Mouse (Mus musculus) erythroblast, embryonic 14.5 days (primary cell): Measurements from ENCODE around the gene Gm30191. TPM values are rescaled to one million over a fixed set of nuclear protein-coding genes. Genes with fewer than 3 reads are reported as not detected.

Experiments
- H3K27me3 ChIP-seq: 2 replicates; pipeline ENCODE4 v1.6.1; 2012; ENCODE audit warnings: inconsistent platforms; ENCODE audit not compliant: control insufficient read depth
- H3K36me3 ChIP-seq: 2 replicates; pipeline ENCODE4 v1.6.1; 2012; ENCODE audit warnings: mild to moderate bottlenecking, inconsistent platforms; ENCODE audit not compliant: control insufficient read depth
- H3K4me1 ChIP-seq: 2 replicates; pipeline ENCODE4 v1.6.1; 2012; ENCODE audit warnings: inconsistent platforms; ENCODE audit not compliant: control insufficient read depth
- H3K4me3 ChIP-seq: replicated peaks from 2 replicates; pipeline ENCODE3; 2012; ENCODE audit warnings: moderate library complexity, mild to moderate bottlenecking, inconsistent platforms
- H3K9me3 ChIP-seq: 2 replicates; pipeline ENCODE4 v1.6.1; 2012; ENCODE audit warnings: low read length, inconsistent platforms, mixed read lengths; ENCODE audit not compliant: control insufficient read depth
- GATA1 ChIP-seq: IDR thresholded peaks from 2 replicates; pipeline ENCODE4 v1.6.1; 2012; ENCODE audit warnings: low read length, inconsistent platforms, mixed read lengths
- TAL1 ChIP-seq: IDR thresholded peaks from 3 replicates; pipeline ENCODE4 v1.6.1; 2012; ENCODE audit warnings: low read length, inconsistent platforms, mixed read lengths
- polyA plus RNA-seq: library from polyadenylated mRNA; stranded (reverse); fragments of >175 nt; gene quantifications from 2 replicates; pipeline ENCODE4 v1.2.3, GENCODE M21; 2012

Gm30191 gene
- polyA plus RNA-seq: 0.06 TPM in 1 of 2 replicates, not detected in the other

DNA sequence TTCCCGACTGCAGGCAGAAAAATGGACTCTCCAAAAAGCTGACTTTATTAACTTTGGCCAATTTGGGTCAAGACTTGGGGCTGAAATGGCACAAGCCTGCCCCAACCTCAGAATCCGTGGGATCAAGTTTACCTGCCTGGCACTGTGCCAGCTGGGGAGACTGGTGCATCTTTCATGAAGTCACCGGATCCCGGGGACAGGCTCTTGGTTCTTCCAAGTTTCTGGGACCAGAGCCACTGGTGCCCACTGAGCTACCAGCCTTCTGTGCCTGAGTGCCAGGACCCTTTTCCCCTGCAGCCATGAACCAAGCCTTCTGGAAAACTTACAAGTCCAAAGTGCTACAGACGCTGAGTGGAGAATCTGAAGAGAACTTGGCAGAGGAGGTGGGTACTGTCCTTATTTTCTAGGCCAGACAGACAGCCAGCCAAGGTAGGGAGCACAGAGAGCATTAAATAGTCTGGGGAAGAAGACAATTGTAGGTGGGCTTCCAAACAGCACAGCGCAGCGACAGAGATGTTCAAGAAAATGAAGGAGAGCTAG, at the start of gene Gm30191:
Gene Gm30191 (plus strand): TSS at position 217 of the 540 bp plus-strand sequence.
- Histone ChIP-seq H3K27me3 (peaks cover 58% of the 10 kb centered on the region), H3K4me1 (peaks cover 42% of the 10 kb centered on the region), H3K36me3 (peaks cover 7% of the 10 kb centered on the region), H3K9me3 (peaks cover 3% of the 10 kb centered on the region; the same call in 1 of the 2 replicates), H3K4me3 (peak within 1 kb of the TSS; percentile 83)
- TF ChIP-seq GATA1: no peak
- TF ChIP-seq TAL1: no peak

- Histone ChIP-seq H3K9me3 (no peaks in the 10 kb centered on the region), H3K4me3 (no peak overlapping the region), H3K36me3 (no peaks in the 10 kb centered on the region), H3K27me3 (no peaks in the 10 kb centered on the region), H3K4me1 (no peaks in the 10 kb centered on the region)
- TF ChIP-seq TAL1 (no peak), GATA1 (no peak)
Measured at GRCm38 (mm10) chr4:134199371-134199770, 47.4 kb upstream of the Gm30191 start.

GRCm38 (mm10) chr4:134202904-134203303, 43.8 kb upstream of the Gm30191 start, which contains the start of gene Gm7534:
Gene Gm7534, minus strand, starts transcription at chr4:134203004.
- TF ChIP-seq GATA1: no peak
- no peaks in the 10 kb centered on the region for H3K36me3 ChIP-seq
- H3K9me3 ChIP-seq: no peaks in the 10 kb centered on the region
- no peaks in the 10 kb centered on the region for H3K27me3 ChIP-seq
- H3K4me1 ChIP-seq: no peaks in the 10 kb centered on the region
- no peak within 1 kb of the TSS for H3K4me3 ChIP-seq

- H3K27me3 ChIP-seq: no peaks in the 10 kb centered on the region
- no peaks in the 10 kb centered on the region for H3K4me1 ChIP-seq
- no peaks in the 10 kb centered on the region for H3K9me3 ChIP-seq
- TF ChIP-seq GATA1 (no peak), TAL1 (no peak)
- H3K4me3 ChIP-seq: no peak overlapping the region
- H3K36me3 ChIP-seq: no peaks in the 10 kb centered on the region
Measured at GRCm38 (mm10) chr4:134203340-134203896, 43.3 kb upstream of the Gm30191 start.

GRCm38 (mm10) chr4:134206488-134207053, 40.2 kb upstream of the Gm30191 start:
- Histone ChIP-seq H3K4me3 (no peak overlapping the region), H3K4me1 (no peaks in the 10 kb centered on the region), H3K9me3 (no peaks in the 10 kb centered on the region), H3K36me3 (no peaks in the 10 kb centered on the region), H3K27me3 (no peaks in the 10 kb centered on the region)
- TF ChIP-seq GATA1 (no peak), TAL1 (no peak)

GRCm38 (mm10) chr4:134222793-134223600, 23.7 kb upstream of the Gm30191 start:
- H3K9me3 ChIP-seq: no peaks in the 10 kb centered on the region
- H3K36me3 ChIP-seq: no peaks in the 10 kb centered on the region
- H3K27me3 ChIP-seq: peaks cover 2% of the 10 kb centered on the region; the same call in 1 of the 2 replicates
- no peak overlapping the region for H3K4me3 ChIP-seq
- TF ChIP-seq GATA1: no peak
- TF ChIP-seq TAL1: no peak
- peaks cover 4% of the 10 kb centered on the region for H3K4me1 ChIP-seq

GRCm38 (mm10) chr4:134227194-134227593, 19.5 kb upstream of the Gm30191 start, which contains the start of gene Catsper4:
Gene Catsper4, minus strand, starts transcription at chr4:134227383.
- Histone ChIP-seq H3K9me3 (no peaks in the 10 kb centered on the region), H3K4me3 (no peak within 1 kb of the TSS), H3K36me3 (no peaks in the 10 kb centered on the region), H3K27me3 (peaks cover 4% of the 10 kb centered on the region), H3K4me1 (peaks cover 4% of the 10 kb centered on the region)
- TF ChIP-seq GATA1: no peak
- TF ChIP-seq TAL1: no peak

- H3K27me3 ChIP-seq: peaks cover 5% of the 10 kb centered on the region; the same call in 1 of the 2 replicates
- no peaks in the 10 kb centered on the region for H3K4me1 ChIP-seq
- no peaks in the 10 kb centered on the region for H3K36me3 ChIP-seq
- TF ChIP-seq GATA1 (no peak), TAL1 (no peak)
- H3K9me3 ChIP-seq: no peaks in the 10 kb centered on the region
- H3K4me3 ChIP-seq: no peak overlapping the region
Measured at GRCm38 (mm10) chr4:134230431-134230830, 16.3 kb upstream of the Gm30191 start.

DNA sequence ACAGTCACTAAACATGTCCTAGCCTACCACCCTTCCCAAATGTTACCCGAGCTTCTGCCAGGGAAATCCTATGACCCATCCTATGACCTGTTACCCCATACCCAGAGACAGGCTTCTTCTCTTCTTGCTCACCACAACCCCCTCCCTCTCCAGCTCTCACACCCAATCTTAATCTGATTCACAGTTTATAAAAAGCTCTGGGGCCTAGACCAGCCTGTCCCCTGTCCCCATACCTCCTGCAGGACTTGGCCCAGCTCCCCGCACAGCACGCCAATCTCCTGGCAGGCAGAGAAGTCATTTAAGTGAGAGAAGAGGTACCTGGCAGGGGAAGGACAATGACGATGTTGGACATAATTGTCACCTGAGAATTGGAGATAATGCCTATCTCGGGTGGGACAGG, 11.9 kb upstream of the Gm30191 start:
- peaks cover 13% of the 10 kb centered on the region for H3K4me1 ChIP-seq
- no peaks in the 10 kb centered on the region for H3K36me3 ChIP-seq
- no peak overlapping the region for H3K4me3 ChIP-seq
- peaks cover 34% of the 10 kb centered on the region for H3K27me3 ChIP-seq
- no peak for TF ChIP-seq TAL1
- no peak for TF ChIP-seq GATA1
- H3K9me3 ChIP-seq: no peaks in the 10 kb centered on the region
